Mouse (Mus musculus) lung, embryonic 16.5 days (tissue): Measurements from ENCODE around the gene Gtse1. TPM values are rescaled to one million over a fixed set of nuclear protein-coding genes. Genes with fewer than 3 reads are reported as not detected.
"Not testable (repeated sequence)": the region's sequence is repeated elsewhere in the genome, so short reads cannot be mapped to it uniquely, and the experiment has no call there.

Source experiments
- ATAC-seq: fragments of 200-750 bp; cut with Nextera tagmentation; 2 replicates; pipeline ENCODE4 v1.8.0; 2017; ENCODE audit warnings: low read depth, mild to moderate bottlenecking, moderate library complexity
- H3K27ac ChIP-seq: fragments of 300-500 bp; sonication (generic); 2 replicates; pipeline ENCODE4 v1.5.1; 2014; ENCODE audit warnings: mild to moderate bottlenecking, control low read depth, low read length
- H3K27me3 ChIP-seq: fragments of 300-500 bp; sonication (generic); 2 replicates; pipeline ENCODE4 v1.6.1; 2014; ENCODE audit warnings: low read depth, low read length, mixed read lengths; ENCODE audit not compliant: control insufficient read depth, insufficient read depth
- H3K36me3 ChIP-seq: fragments of 300-500 bp; sonication (generic); 2 replicates; pipeline ENCODE4 v1.6.1; 2014; ENCODE audit warnings: low read length; ENCODE audit not compliant: control insufficient read depth, insufficient read depth
- H3K4me1 ChIP-seq: fragments of 300-500 bp; sonication (generic); replicated peaks from 2 replicates; pipeline ENCODE4 v1.6.1; 2014; ENCODE audit warnings: low read length, mixed read lengths; ENCODE audit not compliant: control insufficient read depth, insufficient read depth
- H3K4me2 ChIP-seq: fragments of 300-500 bp; sonication (generic); 2 replicates; pipeline ENCODE4 v1.6.1; 2014; ENCODE audit warnings: low read depth, low read length, control low read depth
- H3K4me3 ChIP-seq: fragments of 300-500 bp; sonication (generic); 2 replicates; pipeline ENCODE4 v1.5.1; 2014; ENCODE audit warnings: mild to moderate bottlenecking, low read length, control low read depth
- H3K9ac ChIP-seq: fragments of 300-500 bp; sonication (generic); 2 replicates; pipeline ENCODE4 v1.6.1; 2014; ENCODE audit warnings: low read length, control low read depth
- H3K9me3 ChIP-seq: fragments of 300-500 bp; sonication (generic); 2 replicates; pipeline ENCODE4 v1.6.1; 2016; ENCODE audit warnings: low read length; ENCODE audit not compliant: control insufficient read depth
- WGBS: fragments of 180-500 bp; shearing (Covaris S2); extraction: QIAGEN DNeasy Blood & Tissue Kit; methylation state at CpG from one replicate; pipeline ENCODE4 v1.1.7; 2014; 5-methylcytosine and 5-hydroxymethylcytosine counted together
- polyA plus RNA-seq: library from polyadenylated mRNA; unstranded; fragments of >200 nt; fragmentation: Nextera tagmentation; extraction: Ambion mirVana; gene quantifications from 2 replicates; pipeline ENCODE4 v1.2.1, GENCODE M21; 2015

The Gtse1 gene
- polyA plus RNA-seq, 1 experiment from 2014 or later, result 32.5 TPM

DNA sequence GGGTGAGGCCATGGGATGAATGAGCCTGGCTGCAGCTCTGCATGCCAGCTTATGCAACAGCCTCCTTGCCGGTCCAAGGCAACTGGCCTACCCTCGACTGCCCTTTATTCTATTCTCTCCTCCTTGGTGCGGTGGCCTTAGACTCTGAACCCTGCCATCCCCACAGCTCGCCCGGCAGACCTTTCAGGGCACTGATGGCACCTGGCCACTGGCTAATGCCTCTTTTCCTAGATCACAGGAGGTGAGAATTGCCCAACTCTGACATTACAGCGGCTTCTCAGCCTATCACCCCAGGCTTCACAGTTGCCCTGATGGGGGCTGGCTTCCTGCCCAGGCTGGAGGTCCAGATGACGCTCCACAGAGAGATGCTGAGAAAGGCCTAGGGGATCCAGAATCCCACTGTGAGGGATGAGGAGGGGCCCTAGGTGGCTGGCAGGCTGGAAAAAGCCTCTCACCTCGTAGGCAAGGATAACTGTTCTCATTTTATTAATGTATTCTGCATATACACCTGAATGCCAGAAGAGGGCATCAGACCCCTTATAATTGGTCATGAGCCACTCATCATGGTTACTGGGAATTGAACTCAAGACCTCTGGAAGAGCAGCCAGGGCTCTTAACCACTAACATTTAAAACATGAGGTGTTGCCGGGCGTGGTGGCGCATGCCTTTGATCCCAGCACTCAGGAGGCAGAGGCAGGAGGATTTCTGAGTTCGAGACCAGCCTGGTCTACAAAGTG is 7.7 kb upstream of the Gtse1 start:
- Histone ChIP-seq H3K27me3 (no peaks in the 10 kb centered on the region), H3K36me3 (no peaks in the 10 kb centered on the region), H3K4me1 (no peaks in the 10 kb centered on the region), H3K27ac (no peak overlapping the region), H3K4me2 (no peak overlapping the region), H3K9ac (no peak overlapping the region), H3K4me3 (no peak overlapping the region), H3K9me3 (no peaks in the 10 kb centered on the region)
- 72% methylated on average over 12 of the region's 12 CpGs for WGBS
- ATAC-seq, result no peak

DNA sequence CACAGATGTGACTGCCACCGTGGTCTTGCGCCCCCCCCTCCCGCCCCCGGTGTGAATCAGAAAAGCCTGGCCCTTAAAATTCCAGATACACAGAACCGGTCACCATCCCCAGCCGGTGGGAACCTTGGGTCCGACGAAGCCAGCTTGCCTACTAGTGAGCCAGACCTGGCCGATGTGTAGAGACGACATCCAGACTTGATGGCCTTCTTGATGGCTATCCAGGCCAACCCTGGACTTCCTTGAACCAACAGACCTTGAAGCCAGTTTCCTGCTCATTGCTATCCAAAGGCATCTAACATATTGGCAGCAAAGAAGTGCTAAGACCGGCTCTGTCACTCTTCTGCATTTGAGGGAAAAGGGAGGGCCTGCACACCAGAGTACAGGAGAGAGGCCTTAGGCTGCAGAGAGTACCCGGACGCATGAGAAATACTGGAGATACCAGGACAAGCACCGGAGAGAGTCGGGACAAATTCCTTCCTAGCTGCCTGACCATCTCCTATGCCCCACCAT is 510 bp upstream of the Gtse1 start:
- Histone ChIP-seq H3K4me1 (peaks cover 17% of the 10 kb centered on the region), H3K9ac (peak overlapping the region; percentile 83), H3K4me2 (peak overlapping the region; percentile 89), H3K9me3 (no peaks in the 10 kb centered on the region), H3K27ac (peak overlapping the region; percentile 43), H3K27me3 (no peaks in the 10 kb centered on the region), H3K4me3 (peak overlapping the region; percentile 79), H3K36me3 (peaks cover 14% of the 10 kb centered on the region)
- whole genome bisulfite sequencing, result 8% methylated on average over 15 of the region's 15 CpGs
- ATAC-seq, result peak; percentile 18; the same call in 1 of the 2 replicates

DNA sequence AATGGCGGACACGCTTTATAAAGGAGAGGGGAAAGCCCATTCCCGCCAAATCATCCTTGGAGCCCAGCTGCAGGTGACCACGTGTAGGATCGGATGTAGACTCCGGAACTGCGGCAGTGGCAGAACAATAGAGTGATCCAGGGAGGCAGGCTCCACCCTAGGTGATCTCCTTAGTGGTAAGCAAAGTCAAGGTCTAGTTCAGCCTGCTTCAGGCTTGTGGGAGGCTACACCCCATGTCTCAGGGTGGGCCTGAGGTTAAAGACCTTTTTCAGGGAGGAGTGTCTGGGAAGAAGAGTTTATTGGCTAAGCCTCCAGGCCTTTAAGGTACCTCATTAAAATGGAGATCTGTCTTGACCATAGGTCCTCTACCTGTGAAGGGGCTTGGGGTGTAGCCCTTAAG is 6.4 kb downstream of the Gtse1 start:
- peaks cover 58% of the 10 kb centered on the region for H3K36me3 ChIP-seq
- not testable (repeated sequence) for H3K27me3 ChIP-seq, H3K27ac ChIP-seq, H3K4me1 ChIP-seq, ATAC-seq, H3K4me3 ChIP-seq, H3K9ac ChIP-seq, H3K9me3 ChIP-seq, H3K4me2 ChIP-seq
- WGBS, result 90% methylated on average over 7 of the region's 7 CpGs

DNA sequence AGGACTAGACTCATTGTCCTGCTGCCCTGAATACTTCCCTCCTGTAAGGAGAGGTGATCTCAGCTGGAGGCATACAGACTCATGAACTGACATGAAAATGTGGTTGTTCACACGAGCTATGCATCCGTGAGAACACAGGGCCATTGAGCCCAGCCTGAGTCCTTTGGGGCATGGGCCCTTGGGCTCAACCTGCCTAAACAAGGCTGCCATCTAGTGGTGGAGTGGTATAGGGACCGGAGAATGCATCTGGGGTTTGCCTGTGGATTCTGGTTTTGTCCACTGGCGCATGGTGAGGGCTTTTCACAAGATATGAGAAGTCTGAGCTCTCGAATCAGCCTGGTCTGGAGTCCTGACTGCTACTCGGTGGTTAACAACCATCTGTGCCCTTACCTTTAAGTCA is 8.2 kb downstream of the Gtse1 start:
- no peak overlapping the region for H3K9ac ChIP-seq
- H3K4me2 ChIP-seq, result no peak overlapping the region
- WGBS, result 41% methylated on average over 6 of the region's 6 CpGs
- no peak overlapping the region for H3K27ac ChIP-seq
- no peaks in the 10 kb centered on the region for H3K4me1 ChIP-seq
- H3K9me3 ChIP-seq, result no peaks in the 10 kb centered on the region
- peaks cover 69% of the 10 kb centered on the region for H3K36me3 ChIP-seq
- H3K4me3 ChIP-seq, result no peak overlapping the region
- ATAC-seq, result peak; percentile 45; the same call in 1 of the 2 replicates
- no peaks in the 10 kb centered on the region for H3K27me3 ChIP-seq

DNA sequence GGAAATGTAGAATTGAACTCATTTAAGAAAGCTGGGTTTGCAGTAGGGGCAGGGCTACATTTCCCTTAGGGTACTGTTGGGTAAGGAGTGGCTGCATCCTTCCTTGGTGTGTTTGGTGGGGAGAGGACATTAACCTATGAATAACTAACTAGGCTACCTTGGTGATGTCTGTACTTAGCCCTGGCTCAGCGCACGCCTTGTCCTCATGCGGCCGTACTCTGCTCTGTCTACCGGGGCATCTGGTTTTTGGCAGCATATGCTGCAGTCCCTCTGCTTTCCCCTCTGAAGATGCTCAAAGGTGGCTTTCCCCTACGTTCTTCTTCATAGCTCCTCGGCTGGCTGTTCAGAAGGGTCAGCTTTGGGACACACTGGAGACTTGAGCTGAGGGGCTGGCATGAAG is 17.8 kb downstream of the Gtse1 start:
- Histone ChIP-seq H3K4me1 (peaks cover 13% of the 10 kb centered on the region), H3K9ac (no peak overlapping the region), H3K9me3 (no peaks in the 10 kb centered on the region), H3K27ac (no peak overlapping the region), H3K4me3 (no peak overlapping the region), H3K36me3 (peaks cover 31% of the 10 kb centered on the region), H3K27me3 (no peaks in the 10 kb centered on the region), H3K4me2 (no peak overlapping the region)
- no peak for ATAC-seq
- 87% methylated on average over 7 of the region's 7 CpGs for WGBS

DNA sequence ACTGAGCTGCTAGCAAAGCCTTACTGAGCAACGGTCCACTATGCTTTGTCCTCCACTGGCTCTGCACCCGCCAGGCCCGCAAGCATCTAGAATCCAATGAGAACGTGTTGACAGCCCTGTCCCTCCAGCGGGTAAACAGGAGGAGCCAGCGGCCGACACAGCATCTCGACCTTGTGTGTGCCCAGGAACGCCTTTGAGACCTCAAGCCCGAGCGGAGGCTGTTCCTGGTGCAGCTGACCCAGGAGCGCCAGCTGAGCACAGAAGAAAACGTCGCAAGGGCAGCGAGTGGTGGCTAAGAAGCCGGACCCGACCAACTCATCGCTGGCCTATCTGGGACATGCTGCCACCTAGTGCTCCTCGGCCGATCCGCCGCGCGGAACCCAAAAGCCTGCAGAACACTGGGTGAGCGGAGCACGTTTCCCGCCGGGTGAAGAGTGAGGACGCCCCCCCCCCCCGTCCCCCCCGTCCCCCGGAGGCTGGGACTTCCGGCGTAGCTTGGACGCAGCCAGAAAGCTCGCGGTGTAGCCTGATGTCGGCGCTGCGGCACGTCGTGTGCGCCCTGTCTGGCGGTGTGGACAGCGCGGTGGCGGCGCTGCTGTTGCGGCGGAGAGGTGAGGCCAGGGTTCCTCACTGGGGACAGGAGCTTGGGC is 19.4 kb downstream of the Gtse1 start, which contains the start of gene Trmu:
Trmu (plus strand) TSS at position 465 of the 650 bp plus-strand sequence.
- WGBS, result under 1% methylated on average over 48 of the region's 50 CpGs
- Histone ChIP-seq H3K36me3 (peaks cover 31% of the 10 kb centered on the region), H3K27me3 (no peaks in the 10 kb centered on the region), H3K27ac (peak within 1 kb of the TSS; percentile 90), H3K4me2 (peak within 1 kb of the TSS; percentile 92), H3K9me3 (no peaks in the 10 kb centered on the region), H3K4me3 (peak within 1 kb of the TSS; percentile 88), H3K4me1 (peaks cover 13% of the 10 kb centered on the region), H3K9ac (peak within 1 kb of the TSS; percentile 92)
- ATAC-seq, result peak; percentile 97

DNA sequence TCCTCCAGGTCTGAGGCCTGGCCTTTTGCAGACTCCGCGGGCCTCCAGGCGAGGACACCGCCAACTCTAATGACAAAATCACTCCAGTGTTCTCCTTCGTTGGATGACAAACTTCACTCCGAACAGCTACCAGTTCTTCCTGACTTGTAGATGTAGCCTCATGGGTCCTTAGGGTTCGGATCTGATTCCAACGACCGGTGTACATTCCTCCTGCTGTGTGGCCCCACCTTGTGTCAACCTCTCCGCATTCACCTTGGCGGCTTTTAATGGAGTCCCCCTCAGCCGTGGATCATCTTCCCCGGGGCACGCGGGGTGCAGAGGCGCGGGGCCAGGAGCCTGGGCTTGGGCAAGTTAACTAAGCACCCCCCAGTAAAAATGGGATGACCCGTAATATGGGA is 20.0 kb downstream of the Gtse1 start:
- H3K27me3 ChIP-seq, result no peaks in the 10 kb centered on the region
- peak overlapping the region; percentile 88 for H3K4me3 ChIP-seq
- H3K4me2 ChIP-seq, result peak overlapping the region; percentile 92
- WGBS, result 1% methylated on average over 18 of the region's 18 CpGs
- H3K4me1 ChIP-seq, result peaks cover 13% of the 10 kb centered on the region
- ATAC-seq, result peak; percentile 36
- H3K9ac ChIP-seq, result peak overlapping the region; percentile 92
- H3K27ac ChIP-seq, result peak overlapping the region; percentile 90
- H3K36me3 ChIP-seq, result peaks cover 29% of the 10 kb centered on the region
- H3K9me3 ChIP-seq, result no peaks in the 10 kb centered on the region

DNA sequence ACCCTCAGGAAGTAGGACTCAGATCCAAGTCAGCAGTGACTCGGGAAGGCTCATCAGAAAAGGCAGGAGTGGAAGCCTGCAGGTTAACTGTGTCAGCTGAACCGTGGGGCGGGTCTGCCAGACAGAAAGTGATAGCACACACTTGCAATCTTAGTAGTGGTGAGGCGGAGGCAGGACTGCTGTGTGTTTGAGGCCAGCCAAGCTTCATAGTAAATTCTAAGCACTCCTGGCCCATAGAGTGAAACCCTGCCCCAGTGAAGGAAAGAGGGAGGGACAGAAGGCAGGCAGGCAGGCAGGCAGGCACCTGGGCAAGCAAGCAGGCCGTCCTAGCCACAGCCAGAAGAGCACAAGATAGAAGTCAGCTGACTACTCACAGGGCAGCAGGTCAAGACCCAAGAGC is 26.1 kb downstream of the Gtse1 start:
- no peak overlapping the region for H3K4me3 ChIP-seq
- ATAC-seq, result no peak
- no peaks in the 10 kb centered on the region for H3K4me1 ChIP-seq
- no peaks in the 10 kb centered on the region for H3K27me3 ChIP-seq
- peaks cover 29% of the 10 kb centered on the region for H3K36me3 ChIP-seq
- no peak overlapping the region for H3K27ac ChIP-seq
- no peak overlapping the region for H3K4me2 ChIP-seq
- 81% methylated on average over 5 of the region's 5 CpGs for whole genome bisulfite sequencing
- H3K9me3 ChIP-seq, result no peaks in the 10 kb centered on the region
- H3K9ac ChIP-seq, result no peak overlapping the region

DNA sequence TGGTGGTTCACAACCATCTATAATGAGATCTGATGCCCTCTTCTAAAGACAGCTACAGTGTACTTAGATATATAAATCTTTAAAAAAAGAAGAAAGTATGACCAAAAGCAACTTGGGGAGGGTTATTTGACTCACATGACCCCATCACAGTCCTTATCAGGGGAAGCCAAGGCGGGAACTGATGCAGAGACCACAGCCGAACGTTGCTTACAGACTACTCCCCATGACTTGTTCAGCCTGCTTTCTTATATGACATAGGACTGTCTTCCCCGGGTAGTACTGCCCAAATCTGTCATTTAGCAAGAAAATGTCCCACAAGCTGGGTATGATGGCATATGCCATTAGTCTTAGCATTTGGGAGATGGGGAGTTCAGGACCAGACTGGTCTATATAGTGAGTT is 29.7 kb downstream of the Gtse1 start:
- no peaks in the 10 kb centered on the region for H3K9me3 ChIP-seq
- H3K4me1 ChIP-seq, result no peaks in the 10 kb centered on the region
- H3K27ac ChIP-seq, result no peak overlapping the region
- ATAC-seq, result no peak
- H3K27me3 ChIP-seq, result no peaks in the 10 kb centered on the region
- H3K36me3 ChIP-seq, result peaks cover 47% of the 10 kb centered on the region
- 86% methylated on average over 4 of the region's 4 CpGs for whole genome bisulfite sequencing
- no peak overlapping the region for H3K4me3 ChIP-seq
- H3K9ac ChIP-seq, result no peak overlapping the region
- H3K4me2 ChIP-seq, result no peak overlapping the region
